Mouse (Mus musculus) left cerebral cortex, adult 18-20 months (tissue): ENCODE measurements at regions not wholly inside any gene's neighbourhood (a gene's known extent, or its start where the extent isn't known, plus 50 kb on each side); places are given as distances from the start of the nearest gene placed in this dataset.
"Not testable (repeated sequence)": the region's sequence is repeated elsewhere in the genome, so short reads cannot be mapped to it uniquely, and the experiment has no call there.

Experiments used
- DNase-seq, 2 experiments: peaks; one replicate each; pipeline ENCODE4 v3.0.0; 2021 to 2022; ENCODE audit warnings: low spot score in 2 of 2, mixed read lengths in 1 of 2

GRCm38 (mm10) chr3:3302657-3303056 lies 2447.9 kb upstream of the Gm8797 start:
- peak; percentile 25 to 27 for DNase-seq

- no peak for DNase-seq
Observed at GRCm38 (mm10) chr3:3308461-3308860, 2442.1 kb upstream of the Gm8797 start.

- no peak for DNase-seq
Observed at GRCm38 (mm10) chr3:3308996-3309395, 2441.6 kb upstream of the Gm8797 start.

GRCm38 (mm10) chr3:3310811-3311210 lies 2439.8 kb upstream of the Gm8797 start:
- DNase-seq, result no peak

- no peak for DNase-seq
Observed at GRCm38 (mm10) chr3:3349634-3350033, 2401.0 kb upstream of the Gm8797 start.

- not testable (repeated sequence) for DNase-seq
Observed at GRCm38 (mm10) chr3:3370859-3371258, 2379.7 kb upstream of the Gm8797 start.

GRCm38 (mm10) chr3:3388056-3388770 lies 2362.4 kb upstream of the Gm8797 start:
- DNase-seq, result no peak
